Mouse (Mus musculus) liver, embryonic 13.5 days (tissue): ENCODE measurements at regions not wholly inside any gene's neighbourhood (a gene's known extent, or its start where the extent isn't known, plus 50 kb on each side); places are given as distances from the start of the nearest gene placed in this dataset.
"Not testable (repeated sequence)": the region's sequence is repeated elsewhere in the genome, so short reads cannot be mapped to it uniquely, and the experiment has no call there.

Experiments
- ATAC-seq: fragments of 200-750 bp; cut with Nextera tagmentation; 2 replicates; pipeline ENCODE4 v1.8.0; 2017; ENCODE audit warnings: low read depth, mild to moderate bottlenecking, moderate number of reproducible peaks, moderate library complexity
- DNase-seq: peaks from one replicate; pipeline ENCODE4 v3.0.0; 2022
- H3K27ac ChIP-seq: fragments of 300-500 bp; sonication (generic); 2 replicates; pipeline ENCODE4 v1.5.1; 2015; ENCODE audit warnings: moderate library complexity, mild to moderate bottlenecking, inconsistent platforms
- H3K27me3 ChIP-seq: fragments of 300-500 bp; sonication (generic); 2 replicates; pipeline ENCODE4 v1.6.1; 2015; ENCODE audit warnings: mild to moderate bottlenecking, inconsistent platforms
- H3K36me3 ChIP-seq: fragments of 300-500 bp; sonication (generic); 2 replicates; pipeline ENCODE4 v1.6.1; 2015; ENCODE audit warnings: mild to moderate bottlenecking, inconsistent platforms
- H3K4me1 ChIP-seq: fragments of 300-500 bp; sonication (generic); replicated peaks from 2 replicates; pipeline ENCODE4 v1.6.1; 2015; ENCODE audit warnings: inconsistent platforms
- H3K4me2 ChIP-seq: fragments of 300-500 bp; sonication (generic); 2 replicates; pipeline ENCODE4 v1.6.1; 2015; ENCODE audit warnings: inconsistent platforms, mild to moderate bottlenecking, moderate library complexity
- H3K4me3 ChIP-seq: fragments of 300-500 bp; sonication (generic); replicated peaks from 2 replicates; pipeline ENCODE4 v1.5.1; 2015; ENCODE audit warnings: mild to moderate bottlenecking, inconsistent platforms
- H3K9ac ChIP-seq: fragments of 300-500 bp; sonication (generic); 2 replicates; pipeline ENCODE4 v1.6.1; 2015; ENCODE audit warnings: mild to moderate bottlenecking, inconsistent platforms
- H3K9me3 ChIP-seq: fragments of 300-500 bp; sonication (generic); replicated peaks from 2 replicates; pipeline ENCODE4 v1.6.1; 2016; ENCODE audit warnings: inconsistent platforms
- WGBS: fragments of 180-500 bp; shearing (Covaris S2); methylation state at CpG from one replicate; pipeline ENCODE4 v1.1.7; 2015; ENCODE audit not compliant: insufficient replicate concordance; 5-methylcytosine and 5-hydroxymethylcytosine counted together

DNA sequence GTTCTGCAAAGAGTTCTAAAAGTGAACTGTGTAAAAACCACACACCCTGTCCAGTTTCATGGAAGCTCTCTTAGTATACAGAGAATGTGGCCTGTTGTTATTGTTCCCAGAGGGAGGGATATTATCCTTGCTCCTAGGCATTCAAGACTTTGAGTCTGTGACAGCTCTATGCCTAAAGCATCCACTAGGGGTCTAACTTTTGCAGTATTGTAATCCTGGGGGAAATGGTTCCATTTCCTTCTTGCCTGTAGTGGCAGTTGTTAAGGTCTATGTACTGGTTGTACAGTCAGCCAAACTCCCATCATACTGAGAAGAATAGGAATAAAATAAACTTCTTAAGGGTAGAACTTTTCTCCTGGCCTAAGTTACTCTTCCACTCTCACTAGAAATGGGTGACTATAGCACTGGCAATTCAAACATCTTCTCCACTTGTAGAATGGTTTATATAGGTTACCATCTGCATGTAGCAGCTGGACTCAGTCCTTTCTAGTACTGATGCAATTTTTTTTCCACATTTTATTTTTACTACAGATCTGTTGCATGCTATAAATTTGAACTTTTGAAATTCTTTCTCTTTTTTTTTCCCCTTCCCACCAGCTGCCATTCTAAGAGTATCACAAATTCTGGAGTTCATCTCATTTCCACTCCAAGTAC lies 51.4 kb upstream of the Dpt start:
- Histone ChIP-seq H3K27ac (no peak overlapping the region), H3K27me3 (no peaks in the 10 kb centered on the region), H3K9me3 (no peaks in the 10 kb centered on the region), H3K36me3 (no peaks in the 10 kb centered on the region), H3K4me1 (no peaks in the 10 kb centered on the region), H3K4me2 (no peak overlapping the region), H3K4me3 (no peak overlapping the region), H3K9ac (no peak overlapping the region)
- DNase-seq: no peak
- no peak for ATAC-seq

- WGBS: 59% methylated on average over 3 of the region's 3 CpGs
Measured at GRCm38 (mm10) chr1:164744499-164744898, 51.9 kb upstream of the Dpt start.

GRCm38 (mm10) chr1:164742897-164743296 lies 53.5 kb upstream of the Dpt start:
- not testable (repeated sequence) for H3K27ac ChIP-seq, H3K4me1 ChIP-seq, H3K27me3 ChIP-seq, H3K9ac ChIP-seq, H3K36me3 ChIP-seq, H3K9me3 ChIP-seq, ATAC-seq, H3K4me3 ChIP-seq, H3K4me2 ChIP-seq, DNase-seq
- WGBS: 75% methylated on average over 8 of the region's 9 CpGs

More at GRCm38 (mm10) chr1:164744499-164744898, 51.9 kb upstream of the Dpt start:
- no peak for DNase-seq
- Histone ChIP-seq H3K27me3 (no peaks in the 10 kb centered on the region), H3K4me2 (no peak overlapping the region), H3K4me1 (no peaks in the 10 kb centered on the region), H3K9ac (no peak overlapping the region), H3K27ac (no peak overlapping the region), H3K36me3 (no peaks in the 10 kb centered on the region), H3K9me3 (no peaks in the 10 kb centered on the region), H3K4me3 (no peak overlapping the region)
- ATAC-seq: no peak

DNA sequence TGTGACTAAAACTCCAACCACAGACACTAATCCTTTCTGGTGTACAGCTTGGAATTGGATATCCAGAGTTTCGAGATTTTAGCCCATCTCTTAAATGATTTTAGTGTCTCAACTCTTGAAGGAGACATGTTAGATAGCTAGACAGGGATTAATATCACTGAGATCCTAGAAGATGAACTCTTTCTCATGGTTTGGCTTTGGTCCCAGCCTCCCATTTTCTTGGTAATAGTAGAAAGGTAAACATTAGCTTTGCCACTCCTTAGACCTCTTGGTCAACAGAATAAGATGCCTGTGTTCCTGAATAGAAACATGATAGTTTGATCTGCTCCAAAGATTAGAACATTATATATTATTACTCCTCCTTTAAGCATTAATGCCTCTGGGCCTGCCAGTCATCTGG lies 60.8 kb upstream of the Dpt start:
- 23% methylated on average over 1 of the region's 1 CpGs for WGBS
- no peak overlapping the region for H3K4me2 ChIP-seq
- no peak overlapping the region for H3K27ac ChIP-seq
- no peaks in the 10 kb centered on the region for H3K27me3 ChIP-seq
- H3K9me3 ChIP-seq: no peaks in the 10 kb centered on the region
- no peaks in the 10 kb centered on the region for H3K36me3 ChIP-seq
- H3K4me3 ChIP-seq: no peak overlapping the region
- H3K4me1 ChIP-seq: no peaks in the 10 kb centered on the region
- DNase-seq: no peak
- H3K9ac ChIP-seq: no peak overlapping the region
- no peak for ATAC-seq

GRCm38 (mm10) chr1:164733741-164734140 lies 62.7 kb upstream of the Dpt start:
- DNase-seq: no peak
- no peaks in the 10 kb centered on the region for H3K36me3 ChIP-seq
- no peak overlapping the region for H3K4me2 ChIP-seq
- H3K4me1 ChIP-seq: no peaks in the 10 kb centered on the region
- no peak for ATAC-seq
- H3K27me3 ChIP-seq: no peaks in the 10 kb centered on the region
- H3K27ac ChIP-seq: no peak overlapping the region
- 70% methylated on average over 3 of the region's 3 CpGs for WGBS
- H3K9ac ChIP-seq: no peak overlapping the region
- H3K4me3 ChIP-seq: no peak overlapping the region
- no peaks in the 10 kb centered on the region for H3K9me3 ChIP-seq

DNA sequence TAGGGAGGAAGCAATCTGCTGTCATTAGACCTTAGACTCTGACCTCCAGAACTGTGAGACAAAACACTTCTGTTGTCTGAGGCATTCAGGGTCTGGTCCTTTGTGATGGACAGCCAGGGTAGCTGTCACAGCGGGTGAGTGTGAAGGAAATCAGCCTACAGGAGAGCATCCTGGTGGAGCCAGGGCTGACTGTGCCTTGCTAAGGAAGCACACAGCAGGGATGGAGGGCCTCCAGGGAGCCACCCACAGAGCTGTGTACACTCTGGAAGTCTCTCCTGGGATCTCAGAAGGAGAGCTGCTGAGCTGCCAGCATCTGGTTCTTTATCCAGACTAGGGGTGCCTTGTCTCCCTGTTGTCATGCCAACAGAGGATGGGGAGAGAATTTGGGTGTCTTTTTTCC lies 74.4 kb upstream of the Dpt start:
- Histone ChIP-seq H3K27ac (no peak overlapping the region), H3K27me3 (no peaks in the 10 kb centered on the region), H3K9me3 (no peaks in the 10 kb centered on the region), H3K4me3 (no peak overlapping the region), H3K36me3 (no peaks in the 10 kb centered on the region), H3K4me2 (no peak overlapping the region), H3K4me1 (no peaks in the 10 kb centered on the region), H3K9ac (no peak overlapping the region)
- DNase-seq (no peak), ATAC-seq (no peak)
- 5% methylated on average over 1 of the region's 1 CpGs for WGBS

DNA sequence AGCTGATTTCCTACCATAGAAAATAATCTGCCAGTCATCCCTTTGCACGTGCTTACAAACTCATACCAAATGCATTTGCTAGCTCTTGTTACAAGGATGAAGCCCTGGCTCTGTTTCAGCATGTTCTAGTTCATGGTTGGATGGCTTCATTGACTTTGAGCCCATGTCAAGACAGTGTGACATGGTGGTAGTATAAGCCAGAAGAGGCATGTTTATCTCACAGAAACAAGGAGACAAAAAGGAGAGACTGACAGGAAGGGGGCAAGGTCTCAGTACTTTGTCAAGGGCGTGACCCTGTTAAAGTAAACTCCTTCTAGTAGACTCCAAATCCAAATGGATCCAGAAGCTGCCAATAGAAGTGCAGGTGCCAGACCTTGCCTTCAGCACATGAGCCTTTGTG lies 81.5 kb upstream of the Dpt start:
- H3K4me1 ChIP-seq: no peaks in the 10 kb centered on the region
- no peak overlapping the region for H3K27ac ChIP-seq
- H3K4me2 ChIP-seq: no peak overlapping the region
- ATAC-seq (no peak), DNase-seq (no peak)
- no peaks in the 10 kb centered on the region for H3K36me3 ChIP-seq
- no peak overlapping the region for H3K9ac ChIP-seq
- WGBS: 68% methylated on average over 2 of the region's 2 CpGs
- H3K27me3 ChIP-seq: no peaks in the 10 kb centered on the region
- H3K4me3 ChIP-seq: no peak overlapping the region
- no peaks in the 10 kb centered on the region for H3K9me3 ChIP-seq

DNA sequence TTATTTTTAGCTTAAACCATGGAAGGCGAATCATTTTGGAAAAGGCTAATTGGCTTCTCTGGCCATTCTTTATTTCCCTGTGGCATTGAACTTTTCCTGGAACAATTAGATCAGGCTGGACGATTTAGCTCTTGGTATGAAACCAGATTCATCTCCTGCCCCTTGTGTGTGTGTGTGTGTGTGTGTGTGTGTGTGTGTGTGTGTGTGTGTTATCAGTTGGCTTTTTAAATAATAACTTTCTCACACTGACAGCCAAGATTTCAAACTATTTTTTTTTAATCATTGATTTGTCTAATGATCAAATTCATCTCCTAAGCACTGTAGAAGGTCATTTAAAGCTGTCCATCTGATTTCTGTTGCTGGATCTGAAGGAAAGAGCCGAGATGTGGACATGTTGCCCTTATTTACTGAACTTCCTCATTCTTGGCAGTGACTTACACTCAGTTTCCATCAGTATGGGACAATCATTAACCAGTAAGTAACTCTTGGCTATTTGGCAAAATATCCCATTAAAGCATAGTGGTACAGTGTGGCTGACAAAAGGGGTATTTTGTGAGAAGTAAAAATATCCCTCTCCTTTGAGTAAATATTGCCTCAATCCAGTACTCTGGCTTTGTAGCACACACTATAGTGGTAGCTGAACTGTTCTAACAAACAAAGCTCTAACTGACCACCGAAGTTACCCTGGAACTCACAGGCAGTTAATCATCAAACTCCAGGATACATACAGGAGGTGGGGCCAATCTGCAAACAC lies 82.5 kb upstream of the Dpt start:
- ATAC-seq: peak; percentile 83
- Histone ChIP-seq H3K27ac (no peak overlapping the region), H3K36me3 (no peaks in the 10 kb centered on the region), H3K27me3 (no peaks in the 10 kb centered on the region), H3K4me1 (no peaks in the 10 kb centered on the region), H3K9me3 (no peaks in the 10 kb centered on the region), H3K4me2 (no peak overlapping the region), H3K4me3 (no peak overlapping the region), H3K9ac (no peak overlapping the region)
- 48% methylated on average over 4 of the region's 4 CpGs for WGBS
- DNase-seq: no peak

GRCm38 (mm10) chr1:164712514-164712913 lies 83.9 kb upstream of the Dpt start:
- ATAC-seq: no peak

DNA sequence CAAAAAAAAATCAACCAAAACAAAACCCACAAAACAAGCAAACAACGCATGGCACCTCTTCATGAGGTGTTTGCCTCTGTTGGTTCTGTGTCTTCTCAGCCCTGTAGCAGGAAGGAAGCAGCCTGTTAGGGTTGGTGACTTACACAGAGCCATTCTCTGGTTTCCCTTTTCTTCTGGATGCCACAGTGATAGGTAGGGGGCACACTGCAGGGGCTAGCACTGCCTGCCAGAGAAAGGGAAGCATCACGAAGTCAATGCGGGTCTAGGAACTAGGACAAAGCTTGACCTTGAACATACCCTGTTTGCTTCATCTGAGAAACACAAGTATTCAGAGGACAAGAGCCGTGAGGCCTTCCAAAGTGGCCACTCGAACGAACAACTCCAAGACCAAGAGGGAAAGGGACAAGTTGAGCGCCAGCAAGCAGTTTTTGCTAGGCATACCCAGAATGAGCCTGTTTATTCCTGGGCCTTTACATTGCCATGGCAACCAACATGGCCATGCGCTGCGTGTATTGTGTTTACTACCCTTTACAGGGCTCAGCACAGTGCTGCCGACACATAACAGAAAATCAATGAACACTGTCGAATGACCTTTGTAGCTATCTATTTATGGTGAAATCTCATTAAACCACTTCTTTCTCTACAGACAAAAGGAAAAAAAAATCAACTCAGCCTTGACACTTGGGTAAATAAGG lies 91.9 kb upstream of the Dpt start:
- H3K9me3 ChIP-seq: peaks cover 5% of the 10 kb centered on the region; the same call in 1 of the 2 replicates
- no peak overlapping the region for H3K4me3 ChIP-seq
- H3K36me3 ChIP-seq: no peaks in the 10 kb centered on the region
- no peak overlapping the region for H3K9ac ChIP-seq
- H3K4me1 ChIP-seq: no peaks in the 10 kb centered on the region
- no peaks in the 10 kb centered on the region for H3K27me3 ChIP-seq
- ATAC-seq: peak; percentile 54
- H3K27ac ChIP-seq: peak overlapping the region; percentile 34; the same call in 1 of the 2 replicates
- no peak for DNase-seq
- no peak overlapping the region for H3K4me2 ChIP-seq
- 59% methylated on average over 11 of the region's 11 CpGs for WGBS

More at GRCm38 (mm10) chr1:164712514-164712913, 83.9 kb upstream of the Dpt start:
- Histone ChIP-seq H3K4me2 (no peak overlapping the region), H3K4me1 (no peaks in the 10 kb centered on the region), H3K9ac (no peak overlapping the region), H3K9me3 (no peaks in the 10 kb centered on the region), H3K27ac (no peak overlapping the region), H3K4me3 (no peak overlapping the region), H3K36me3 (no peaks in the 10 kb centered on the region), H3K27me3 (no peaks in the 10 kb centered on the region)
- WGBS: 62% methylated on average over 3 of the region's 3 CpGs
- no peak for DNase-seq

- 42% methylated on average over 4 of the region's 4 CpGs for WGBS
Measured at GRCm38 (mm10) chr1:164703560-164704131, 92.8 kb upstream of the Dpt start.

More at GRCm38 (mm10) chr1:164703560-164704131, 92.8 kb upstream of the Dpt start:
- ATAC-seq (peak; percentile 72), DNase-seq (no peak)
- Histone ChIP-seq H3K27me3 (no peaks in the 10 kb centered on the region), H3K4me2 (no peak overlapping the region), H3K4me3 (no peak overlapping the region), H3K27ac (peak overlapping the region; percentile 55; the same call in 1 of the 2 replicates), H3K9me3 (peaks cover 5% of the 10 kb centered on the region; the same call in 1 of the 2 replicates), H3K36me3 (no peaks in the 10 kb centered on the region), H3K9ac (no peak overlapping the region), H3K4me1 (no peaks in the 10 kb centered on the region)
